Mouse (Mus musculus) heart, adult 2 months (tissue): ENCODE measurements around the gene Tmem190.

Source experiments
- CTCF ChIP-seq: fragments of 200-600 bp; IDR thresholded peaks from 2 replicates; pipeline ENCODE4 v1.8.1; 2022; ENCODE audit warnings: antibody characterized with exemption, mild to moderate bottlenecking, moderate library complexity
- POLR2A ChIP-seq: fragments of 200-500 bp; IDR thresholded peaks from 2 replicates; pipeline ENCODE4 v1.6.1; 2011; ENCODE audit warnings: mild to moderate bottlenecking, low read depth, low read length, control low read depth; ENCODE audit not compliant: insufficient read depth

- no peak for TF ChIP-seq CTCF
- no peak for TF ChIP-seq POLR2A
These were observed 39.4 kb upstream of the Tmem190 start for GRCm38 (mm10) chr7:4743354-4743753.
